Mouse (Mus musculus) hindlimb bud, embryonic 11.5 days (tissue): ENCODE measurements around the gene Hspa12b.

Experiments used
- DNase-seq: peaks from one replicate; pipeline ENCODE4 v3.0.0-alpha.2; 2012; ENCODE audit warnings: low read depth, low spot score; ENCODE audit errors: extremely low spot score

Hspa12b gene

DNA sequence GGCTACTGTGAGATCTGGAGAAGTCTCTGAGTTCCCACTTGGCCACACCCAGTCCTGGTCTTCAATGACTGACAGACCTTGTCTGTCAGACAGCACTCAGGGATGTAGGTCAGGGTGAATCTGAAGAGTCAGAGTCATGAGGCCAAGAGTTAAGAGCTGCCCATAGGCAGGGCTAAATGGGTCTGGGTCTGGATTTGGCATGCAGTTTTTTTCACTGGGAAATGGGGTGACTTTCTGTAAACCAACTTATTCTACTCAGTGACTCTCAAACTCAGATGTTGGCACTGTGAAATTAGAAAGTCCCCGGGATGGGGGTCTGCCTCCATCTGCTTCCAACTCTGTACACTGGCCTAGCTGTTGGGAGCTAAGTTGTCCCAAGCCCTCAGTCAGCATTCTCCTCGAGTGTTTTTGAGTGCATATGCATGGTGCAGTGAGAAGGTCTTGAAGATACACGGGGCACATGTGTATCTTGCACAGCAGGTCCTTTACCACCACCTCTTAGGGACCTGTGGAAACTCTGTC, 1.6 kb downstream of the Hspa12b start:
- no peak for DNase-seq

DNA sequence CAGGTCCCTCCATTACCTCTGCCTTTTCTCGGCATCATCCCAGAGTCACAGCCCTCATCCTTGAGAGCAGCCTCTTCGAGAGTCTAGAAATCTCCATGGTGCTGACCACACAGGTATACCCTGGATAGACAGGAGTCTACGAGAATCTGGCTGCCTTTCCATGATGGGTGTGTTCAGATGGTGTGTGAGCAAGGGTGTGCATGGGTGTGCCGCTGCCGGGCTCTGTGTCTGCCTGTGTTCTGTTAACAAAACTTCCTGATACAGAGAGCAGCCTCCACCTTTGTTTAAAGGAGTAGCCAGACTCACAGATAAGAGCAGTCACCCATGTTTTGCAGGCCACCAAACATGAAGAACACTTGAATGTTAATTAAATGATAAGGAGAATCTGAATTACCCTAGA, 2.8 kb downstream of the Hspa12b start:
- DNase-seq: no peak

DNA sequence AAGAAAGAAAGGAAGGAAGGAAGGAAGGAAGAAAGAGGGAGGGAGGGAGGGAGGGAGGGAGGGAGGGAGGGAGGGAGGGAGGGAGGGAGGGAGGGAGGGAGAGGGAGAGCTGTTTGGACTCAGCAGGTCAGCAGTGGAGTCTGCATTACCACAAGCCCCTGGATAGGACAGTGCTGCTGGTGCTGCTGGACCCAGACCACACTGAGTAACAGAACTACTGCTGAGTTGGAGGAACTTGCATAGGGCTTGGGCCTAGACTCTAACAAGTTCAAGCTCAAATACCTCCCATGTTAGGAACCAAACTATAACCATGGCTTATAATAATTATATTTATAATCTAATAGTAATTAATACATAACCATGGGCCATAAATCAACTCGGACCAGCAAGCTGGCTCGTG, 3.8 kb downstream of the Hspa12b start:
- DNase-seq: no peak

DNA sequence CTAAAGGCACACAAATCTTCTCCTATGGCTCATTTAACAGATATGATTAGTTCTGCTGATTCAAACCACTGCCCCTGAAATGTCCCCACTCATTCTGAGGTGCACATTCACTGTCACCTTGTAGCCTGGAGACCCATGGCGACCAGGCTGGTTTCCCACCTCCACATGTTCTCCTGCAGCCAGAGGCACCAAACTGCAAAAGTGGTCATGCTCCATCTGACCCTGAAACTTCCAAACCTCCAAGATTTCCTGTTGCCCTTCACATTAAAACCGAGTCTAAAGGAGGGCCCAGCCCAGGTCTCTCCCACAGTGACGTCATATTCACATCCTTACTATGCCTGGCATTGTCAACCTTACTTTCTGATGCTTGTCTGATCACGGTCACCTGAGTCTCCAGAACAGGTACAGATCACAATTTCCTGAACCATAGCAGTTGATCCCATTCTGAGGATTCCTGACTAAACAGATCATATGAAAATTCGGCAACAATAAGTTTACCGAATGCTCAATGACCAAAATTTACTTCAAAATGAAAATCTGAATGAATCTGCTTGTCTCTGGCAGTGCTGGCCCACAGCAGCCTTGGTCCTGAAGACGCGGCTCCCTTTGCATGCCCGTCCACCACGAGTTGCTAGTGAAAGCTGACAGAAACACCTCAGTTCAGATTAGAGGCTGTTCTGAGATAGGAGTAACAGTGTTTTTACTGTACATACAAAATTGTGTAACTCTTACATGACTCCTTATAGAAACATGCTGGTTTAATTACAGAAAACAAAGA, 5.2 kb downstream of the Hspa12b start:
- no peak for DNase-seq

DNA sequence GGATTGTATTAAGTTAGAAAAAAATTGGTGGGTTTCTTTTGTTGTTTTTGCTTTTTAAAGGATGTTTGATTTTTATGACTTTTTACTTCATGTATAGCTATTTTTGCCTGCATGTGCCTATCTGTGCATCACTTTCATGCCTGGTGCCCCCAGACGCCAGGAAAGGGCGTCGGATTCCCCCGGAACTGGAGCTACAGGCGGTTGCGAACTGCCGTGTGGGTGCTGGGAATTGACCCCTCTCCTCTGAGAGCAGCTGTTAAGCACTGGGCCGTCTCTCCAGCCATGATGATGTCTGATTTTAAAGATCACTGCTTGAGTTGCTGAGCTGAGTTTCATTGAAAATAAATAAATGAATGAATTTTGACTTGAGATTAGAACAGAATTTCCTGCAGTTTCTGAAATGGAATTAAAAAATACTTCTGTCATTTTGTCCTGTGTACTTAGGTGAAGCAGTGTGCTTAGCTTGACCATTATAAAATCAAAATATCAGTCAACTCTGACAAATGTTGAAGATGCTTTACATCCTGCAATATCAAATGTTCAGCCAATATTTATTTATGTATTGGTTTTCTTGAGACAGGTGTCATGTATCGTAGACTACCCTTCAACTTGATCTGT, 6.0 kb downstream of the Hspa12b start, which contains the start of gene Gm11037:
TSS of gene Gm11037 (plus strand) at position 568 of the 618 bp plus-strand sequence.
- no peak for DNase-seq

DNA sequence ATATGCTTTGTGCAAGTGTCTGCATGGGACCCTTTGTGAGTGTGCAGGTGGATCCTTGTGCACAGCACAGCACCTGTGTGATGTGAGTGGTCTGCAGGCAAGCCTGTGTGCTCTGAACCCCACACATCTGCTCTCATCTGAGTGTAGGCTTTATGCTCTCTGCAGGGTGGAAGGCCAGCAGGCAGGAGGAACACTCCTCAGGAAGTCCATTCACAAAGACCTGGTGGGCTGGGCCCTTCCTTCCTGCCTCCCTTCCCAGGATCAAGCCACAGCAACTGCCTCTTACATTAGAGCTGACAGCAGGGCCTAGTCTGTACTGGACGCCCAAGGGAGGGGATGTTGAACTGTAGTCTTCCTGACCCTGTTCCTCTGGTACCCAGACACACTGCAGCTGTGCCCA, 7.3 kb downstream of the Hspa12b start:
- DNase-seq: no peak

DNA sequence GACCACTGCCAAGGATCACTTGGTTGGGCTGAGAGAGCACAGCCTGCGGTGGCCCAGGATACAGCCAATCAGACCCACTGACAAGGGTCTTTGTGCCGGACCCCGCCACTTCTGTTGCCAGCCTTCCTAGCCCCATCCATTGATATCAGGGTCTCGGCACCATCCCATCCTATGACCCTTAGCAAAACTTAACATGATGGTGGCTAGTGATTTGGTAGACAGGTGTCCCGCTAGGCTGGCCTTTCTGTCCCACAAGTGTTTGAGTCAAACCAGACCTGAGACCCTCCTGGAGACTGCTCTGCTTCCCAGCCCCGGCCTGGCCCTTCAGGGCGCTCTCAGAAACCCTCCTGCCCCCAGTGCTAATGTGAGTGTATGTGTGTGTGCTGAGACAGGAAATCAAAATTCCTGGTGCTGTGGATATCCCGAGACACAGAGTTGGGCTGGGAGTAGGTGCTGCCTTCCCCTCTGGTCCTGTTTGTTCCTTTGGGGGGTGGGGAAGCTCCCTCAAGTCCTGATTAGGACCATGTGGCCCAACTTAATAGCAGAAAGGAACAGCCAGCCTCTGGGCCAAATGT, 7.8 kb downstream of the Hspa12b start:
- no peak for DNase-seq

DNA sequence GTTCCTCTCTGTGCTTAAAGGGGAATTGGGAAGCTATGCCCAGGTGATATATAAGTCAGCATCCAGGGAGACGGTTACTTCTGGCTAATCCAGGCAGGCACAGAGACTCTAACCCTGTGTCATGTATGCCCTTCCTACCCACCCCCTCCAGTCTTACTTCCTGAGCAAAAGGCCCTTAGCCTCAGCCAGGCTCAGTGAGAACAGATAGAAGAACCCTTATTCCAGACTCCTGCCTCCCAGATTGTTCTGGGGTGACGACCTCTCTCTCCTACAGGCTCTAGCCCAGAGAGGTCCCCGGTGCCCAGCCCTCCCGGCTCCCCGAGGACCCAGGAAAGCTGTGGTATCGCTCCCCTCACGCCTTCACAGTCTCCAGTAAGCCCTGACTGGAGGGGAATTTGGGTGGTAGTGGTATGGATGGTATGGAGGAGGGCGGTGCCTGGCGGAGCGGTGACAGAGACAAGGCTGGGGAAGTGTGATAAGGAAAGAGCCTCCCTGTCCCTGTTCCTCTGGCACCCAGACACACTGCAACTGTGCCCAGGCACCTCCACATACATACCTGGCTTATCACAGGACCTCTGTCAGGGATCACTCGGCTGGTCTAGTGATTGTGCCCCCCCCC, 8.6 kb downstream of the Hspa12b start:
- no peak for DNase-seq

DNA sequence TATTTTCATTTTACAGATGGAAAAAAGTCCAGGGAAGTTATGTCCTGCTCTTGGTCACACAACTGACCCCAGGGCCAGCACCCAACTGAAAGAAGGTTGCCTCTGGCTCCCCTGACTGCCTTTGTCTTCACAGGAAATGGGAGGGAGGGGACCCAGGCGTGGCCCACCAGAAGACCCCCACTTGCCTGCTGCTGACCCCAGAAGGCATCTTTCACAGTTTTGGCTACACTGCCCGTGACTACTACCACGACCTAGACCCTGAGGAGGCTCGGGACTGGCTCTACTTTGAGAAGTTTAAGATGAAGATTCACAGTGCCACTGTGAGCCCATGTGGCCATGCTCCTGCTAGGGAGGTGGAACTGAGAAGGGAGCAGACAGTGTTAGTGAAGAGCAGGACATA, 11.2 kb downstream of the Hspa12b start:
- DNase-seq: no peak

DNA sequence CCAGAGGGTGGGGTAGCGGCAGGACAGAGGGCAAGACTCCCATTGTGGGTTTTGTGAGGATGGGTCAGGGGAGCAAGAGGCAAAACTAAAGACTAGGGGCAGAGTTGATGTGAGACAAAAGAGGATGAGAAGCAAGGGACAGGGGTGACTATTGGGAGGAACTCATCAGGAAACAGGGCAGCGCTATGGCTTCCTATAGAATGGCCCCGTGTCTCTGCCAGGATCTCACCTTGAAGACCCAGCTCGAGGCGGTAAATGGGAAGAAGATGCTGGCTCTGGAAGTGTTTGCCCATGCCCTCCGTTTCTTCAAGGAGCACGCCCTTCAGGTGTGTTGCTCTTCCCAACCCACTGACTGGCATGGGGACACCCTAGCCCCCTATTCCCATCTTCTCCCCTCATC, 11.7 kb downstream of the Hspa12b start:
- no peak for DNase-seq

DNA sequence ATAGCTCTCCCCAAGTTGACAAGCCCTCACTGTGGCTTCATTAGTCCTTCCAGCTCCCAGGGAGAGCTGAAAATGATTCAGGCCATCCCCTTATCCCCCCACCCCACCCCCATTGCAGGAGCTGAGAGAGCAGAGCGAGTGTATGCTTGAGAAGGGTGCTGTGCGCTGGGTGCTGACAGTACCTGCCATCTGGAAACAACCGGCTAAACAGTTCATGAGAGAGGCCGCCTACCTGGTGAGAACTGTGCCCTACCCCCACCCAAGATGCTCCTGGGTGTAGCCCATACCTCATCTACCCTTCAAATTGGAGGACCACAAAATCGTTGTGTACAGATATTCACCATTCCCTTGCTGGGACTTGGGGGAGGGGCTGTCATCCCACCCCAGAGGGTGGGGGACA, 12.2 kb downstream of the Hspa12b start:
- DNase-seq: no peak

DNA sequence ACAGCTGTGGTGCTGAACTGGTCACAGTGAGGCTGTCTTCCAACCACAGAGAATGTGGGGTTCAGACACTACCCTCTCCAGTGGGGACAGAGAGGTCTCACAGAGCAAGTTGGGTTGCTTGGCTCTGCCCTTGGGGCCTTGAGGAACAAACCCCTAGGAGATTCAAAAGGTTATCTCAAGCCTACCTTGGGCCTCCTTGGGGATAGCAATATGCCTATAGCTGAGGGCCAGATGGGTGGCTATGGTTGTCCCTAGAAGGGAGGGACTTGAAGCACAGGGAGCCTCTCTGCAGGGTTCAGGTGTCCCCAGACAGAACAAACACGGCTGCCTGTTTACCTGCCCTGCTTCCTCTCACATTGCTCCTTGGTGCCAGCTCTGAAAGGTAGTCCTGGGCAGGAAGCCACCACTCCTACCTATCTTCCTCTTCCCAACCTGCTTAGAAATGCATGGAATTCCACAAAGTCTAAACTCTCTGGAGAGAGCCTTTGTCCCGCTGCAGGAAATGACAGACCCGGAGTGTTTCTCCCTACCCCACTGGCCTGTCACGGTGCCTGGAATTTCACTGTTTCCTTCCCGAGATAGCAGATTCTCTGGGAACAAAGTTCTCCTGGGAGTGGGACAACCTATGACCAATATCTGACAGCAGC, 12.9 kb downstream of the Hspa12b start:
- DNase-seq: no peak

DNA sequence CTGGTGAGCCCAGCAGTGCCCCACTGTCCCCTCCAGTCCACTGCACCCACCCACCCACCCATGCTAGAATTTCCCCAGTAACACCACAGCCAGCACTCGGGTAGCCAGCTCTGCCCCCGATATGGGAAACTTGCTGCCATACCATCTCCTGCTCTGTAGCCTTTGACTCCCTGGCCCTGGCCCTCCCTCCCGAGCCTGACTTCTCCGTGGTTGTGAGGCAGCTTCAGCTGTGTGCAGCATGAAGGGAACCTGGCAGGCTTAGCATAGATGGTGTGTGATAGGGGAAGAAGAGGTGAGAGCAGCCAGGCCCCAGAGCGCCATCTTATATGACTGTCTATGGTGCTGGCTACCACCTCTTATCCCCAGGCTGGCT, 13.4 kb downstream of the Hspa12b start:
- no peak for DNase-seq

DNA sequence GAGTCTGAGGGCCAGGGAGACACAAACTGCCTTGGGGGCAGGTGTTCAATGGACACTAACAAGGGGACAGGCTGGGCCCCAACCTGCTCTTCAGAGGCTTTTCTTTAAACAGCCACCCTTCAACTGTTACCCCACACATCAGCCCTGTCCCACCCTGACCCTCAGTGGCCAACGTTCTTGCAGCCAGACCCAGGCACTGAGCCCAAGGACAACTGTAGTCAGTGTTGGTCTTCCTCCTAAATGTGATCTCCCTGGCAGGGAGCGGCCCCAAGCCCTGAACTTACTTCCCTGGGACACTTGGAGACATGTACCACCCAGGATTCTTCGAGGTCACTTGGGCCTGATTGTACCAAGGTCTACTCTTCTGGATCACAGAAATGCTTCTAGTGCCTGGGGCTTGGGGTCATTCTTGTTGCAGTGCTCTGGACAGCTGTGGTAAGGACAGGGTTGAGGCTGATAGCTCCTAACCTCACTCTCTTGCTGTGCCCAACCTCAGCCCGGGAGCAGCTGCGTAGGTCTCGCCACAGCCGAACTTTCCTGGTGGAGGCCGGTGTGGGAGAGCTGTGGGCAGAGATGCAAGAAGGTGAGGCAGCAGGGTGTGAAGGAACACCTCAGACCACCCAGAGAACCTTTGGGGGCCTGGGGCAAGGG, 14.4 kb downstream of the Hspa12b start:
- DNase-seq: no peak

DNA sequence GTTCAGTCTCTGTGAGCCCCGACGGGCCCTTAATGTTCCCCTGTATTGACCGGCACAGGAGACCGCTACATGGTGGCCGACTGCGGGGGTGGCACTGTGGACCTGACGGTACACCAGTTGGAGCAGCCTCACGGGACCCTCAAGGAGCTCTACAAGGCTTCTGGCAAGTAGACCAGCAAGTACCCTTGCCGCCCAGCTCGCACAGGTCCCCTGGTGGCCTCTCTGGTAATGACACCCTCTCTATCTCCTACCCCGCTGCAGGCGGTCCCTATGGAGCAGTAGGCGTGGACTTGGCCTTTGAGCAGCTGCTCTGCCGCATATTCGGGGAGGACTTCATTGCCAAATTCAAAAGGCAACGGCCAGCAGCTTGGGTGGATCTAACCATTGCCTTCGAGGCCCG, 15.5 kb downstream of the Hspa12b start:
- DNase-seq: no peak

DNA sequence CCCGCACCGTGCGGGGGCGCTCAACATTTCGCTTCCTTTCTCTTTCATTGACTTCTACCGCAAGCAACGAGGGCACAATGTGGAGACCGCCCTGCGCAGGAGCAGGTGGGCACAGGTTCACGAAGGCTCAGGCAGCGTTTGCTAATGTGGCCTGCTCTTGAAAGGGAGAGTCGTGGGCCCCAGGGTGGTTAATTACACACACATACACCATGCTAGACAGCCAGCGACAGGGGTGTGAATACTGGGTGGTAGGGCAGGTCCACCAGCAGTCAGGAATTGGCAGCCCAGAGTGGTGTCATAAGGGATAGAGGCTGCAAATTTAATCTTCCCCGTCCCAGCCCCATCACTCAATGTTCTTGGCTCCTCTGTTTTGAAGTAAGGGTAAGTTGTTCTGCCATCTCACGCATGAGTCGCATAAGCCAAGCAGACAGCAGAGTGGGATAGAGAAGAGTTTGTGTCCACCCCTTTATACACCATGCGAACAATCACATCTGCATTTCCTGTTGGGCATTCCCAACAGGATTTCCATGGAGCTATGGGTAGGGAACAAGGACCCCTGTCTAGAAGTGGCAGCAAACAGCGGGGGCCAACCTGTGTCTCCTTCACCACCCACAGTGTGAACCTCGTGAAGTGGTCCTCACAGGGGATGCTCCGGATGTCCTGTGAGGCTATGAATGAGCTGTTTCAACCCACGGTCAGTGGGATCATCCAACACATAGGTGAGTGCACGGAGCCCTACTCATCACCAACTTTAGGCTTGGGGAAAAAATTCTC, 16.1 kb downstream of the Hspa12b start:
- DNase-seq: no peak

DNA sequence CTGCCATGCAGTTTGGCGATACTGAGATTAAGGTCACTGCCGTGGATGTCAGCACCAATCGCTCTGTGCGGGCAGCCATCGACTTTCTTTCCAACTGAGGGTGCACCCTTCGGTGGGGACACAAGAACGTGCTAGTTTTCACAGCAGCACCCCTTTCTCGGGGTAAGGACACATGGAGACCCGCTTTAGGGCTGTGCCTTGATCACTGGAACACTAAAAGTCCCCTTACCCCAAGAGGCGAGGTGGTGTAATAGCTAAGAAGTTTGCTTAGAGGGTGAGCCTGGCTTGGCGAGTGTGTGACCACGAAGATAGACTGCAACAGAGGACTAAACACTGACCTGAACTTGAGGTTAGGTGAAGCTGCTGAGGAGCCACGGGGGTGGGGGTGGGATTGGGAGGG, 18.0 kb downstream of the Hspa12b start:
- no peak for DNase-seq

DNA sequence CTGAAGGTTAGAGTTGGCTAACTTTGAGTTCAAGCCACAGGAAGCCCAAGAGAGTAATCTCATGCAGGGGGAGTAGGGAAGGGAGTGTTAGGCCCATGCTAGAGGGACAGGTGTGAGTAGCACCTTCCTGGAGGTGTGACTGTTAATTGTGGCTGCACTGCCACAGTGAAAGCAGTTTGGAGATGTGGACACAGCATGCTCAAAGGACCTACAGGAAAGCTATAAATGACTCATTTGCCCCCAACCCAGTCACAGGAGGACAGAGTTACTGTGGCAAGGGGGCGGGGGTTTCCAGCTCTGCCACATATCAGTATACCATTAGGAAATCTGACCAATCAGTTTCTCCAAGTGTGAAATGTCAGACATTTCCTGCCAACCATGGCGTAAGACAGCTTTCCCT, 18.5 kb downstream of the Hspa12b start:
- DNase-seq: no peak

DNA sequence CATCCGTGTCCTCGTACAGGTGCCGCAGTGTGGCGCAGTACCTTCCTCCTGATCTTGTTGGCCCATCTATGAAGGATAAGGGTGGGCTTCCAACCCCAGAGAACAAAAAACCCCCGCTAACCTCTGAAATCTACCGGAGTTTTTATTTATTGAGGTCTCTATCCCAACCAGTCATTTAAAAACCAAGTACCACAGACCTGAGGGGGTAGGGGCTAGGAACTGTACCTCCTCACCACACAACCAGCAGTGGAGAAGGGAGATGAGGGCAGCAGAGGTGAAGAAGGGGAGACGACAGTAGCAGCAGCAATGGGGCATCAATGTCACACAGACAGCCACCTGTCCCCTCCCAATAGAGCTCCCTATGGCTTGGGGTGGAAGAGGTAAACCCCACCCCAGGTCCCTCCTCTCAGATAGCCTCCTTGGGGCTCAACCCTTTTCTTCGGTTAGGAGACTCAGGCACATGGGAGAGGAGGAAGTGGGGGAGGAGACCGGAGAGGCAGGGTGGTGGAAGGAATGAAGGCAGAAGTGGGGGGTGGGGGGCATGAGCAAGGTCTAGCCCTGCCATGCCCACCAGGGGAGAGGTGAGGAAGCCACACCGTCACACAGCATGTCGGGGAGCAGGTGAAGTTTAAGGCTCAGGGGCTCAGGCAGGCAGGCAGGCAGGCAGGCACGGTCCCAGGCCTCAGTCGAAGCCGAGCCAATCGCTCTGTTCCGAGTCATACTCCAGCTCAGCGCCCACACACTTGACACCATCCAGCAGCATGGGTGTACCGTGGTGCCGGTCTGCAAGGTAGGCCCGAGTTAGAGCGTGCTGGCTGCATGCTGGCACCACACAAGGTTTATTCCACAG, 19.3 kb downstream of the Hspa12b start:
- no peak for DNase-seq
